Mouse (Mus musculus) cerebellum, adult 9-11 months (tissue): ENCODE results near the gene Swap70.
A peak's percentile ranks its signal among the peaks of the same experiment; 100 is the strongest.

Experiments
- DNase-seq: peaks from one replicate; pipeline ENCODE4 v3.0.0; 2022

Gene Swap70

GRCm38 (mm10) chr7:110313392-110314055 lies 92.0 kb downstream of the Swap70 start:
- DNase-seq: no peak

GRCm38 (mm10) chr7:110314401-110314890 lies 92.9 kb downstream of the Swap70 start:
- peak; percentile 77 for DNase-seq

GRCm38 (mm10) chr7:110315352-110315751 lies 93.8 kb downstream of the Swap70 start:
- peak; percentile 15 for DNase-seq

GRCm38 (mm10) chr7:110317412-110317811 lies 95.9 kb downstream of the Swap70 start:
- DNase-seq: no peak

GRCm38 (mm10) chr7:110318971-110319519 lies 97.5 kb downstream of the Swap70 start:
- no peak for DNase-seq

- no peak for DNase-seq
Measured at GRCm38 (mm10) chr7:110321106-110321505, 99.6 kb downstream of the Swap70 start.

- DNase-seq: no peak
Measured at GRCm38 (mm10) chr7:110324852-110325251, 103.3 kb downstream of the Swap70 start.

- no peak for DNase-seq
Measured at GRCm38 (mm10) chr7:110325381-110326110, 104.0 kb downstream of the Swap70 start.
